Mouse (Mus musculus) myocyte (in vitro differentiated cells): ENCODE measurements around the gene Zfp384.

Experiments
- CEBPB ChIP-seq: IDR thresholded peaks from 2 replicates; pipeline ENCODE4 v1.6.1; 2011; ENCODE audit warnings: mild to moderate bottlenecking, moderate library complexity; ENCODE audit not compliant: poor library complexity, insufficient read depth, severe bottlenecking
- E2F4 ChIP-seq: IDR thresholded peaks from one replicate; pipeline ENCODE4 v1.6.1; 2011; ENCODE audit warnings: mild to moderate bottlenecking, control low read depth, moderate library complexity; ENCODE audit not compliant: insufficient read depth
- POLR2A ChIP-seq: IDR thresholded peaks from one replicate; pipeline ENCODE4 v1.6.1; 2011; ENCODE audit warnings: low read depth, mild to moderate bottlenecking, control low read depth, moderate library complexity; ENCODE audit not compliant: insufficient read length
- POLR2AphosphoS2 ChIP-seq: IDR thresholded peaks from one replicate; pipeline ENCODE4 v1.6.1; 2011; ENCODE audit warnings: low read depth, control low read depth; ENCODE audit not compliant: insufficient read length
- TCF12 ChIP-seq: IDR thresholded peaks from one replicate; pipeline ENCODE4 v1.6.1; 2011; ENCODE audit warnings: mild to moderate bottlenecking, control low read depth; ENCODE audit not compliant: poor library complexity, insufficient read depth, severe bottlenecking

DNA sequence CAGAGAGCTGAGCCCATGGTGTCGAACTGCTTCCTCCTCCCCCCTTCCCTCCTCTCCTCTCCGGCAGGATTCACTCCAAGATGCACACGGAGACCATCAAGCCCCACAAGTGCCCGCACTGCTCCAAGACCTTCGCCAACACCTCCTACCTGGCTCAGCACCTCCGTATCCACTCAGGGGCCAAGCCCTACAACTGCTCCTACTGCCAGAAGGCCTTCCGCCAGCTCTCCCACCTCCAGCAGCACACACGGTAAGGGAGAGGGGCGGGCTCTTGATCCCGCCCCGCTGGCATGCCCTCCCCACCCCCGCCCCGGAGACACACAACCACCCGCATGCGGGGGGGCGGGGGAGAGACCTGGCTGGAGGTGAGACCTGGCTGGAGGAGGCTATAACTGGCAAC is 22.7 kb downstream of the Zfp384 start:
- TF ChIP-seq POLR2A (no peak), TCF12 (no peak), POLR2AphosphoS2 (no peak), CEBPB (no peak), E2F4 (no peak)
